Mouse (Mus musculus): ENCODE results near the gene Rtn4rl2.

DNA sequence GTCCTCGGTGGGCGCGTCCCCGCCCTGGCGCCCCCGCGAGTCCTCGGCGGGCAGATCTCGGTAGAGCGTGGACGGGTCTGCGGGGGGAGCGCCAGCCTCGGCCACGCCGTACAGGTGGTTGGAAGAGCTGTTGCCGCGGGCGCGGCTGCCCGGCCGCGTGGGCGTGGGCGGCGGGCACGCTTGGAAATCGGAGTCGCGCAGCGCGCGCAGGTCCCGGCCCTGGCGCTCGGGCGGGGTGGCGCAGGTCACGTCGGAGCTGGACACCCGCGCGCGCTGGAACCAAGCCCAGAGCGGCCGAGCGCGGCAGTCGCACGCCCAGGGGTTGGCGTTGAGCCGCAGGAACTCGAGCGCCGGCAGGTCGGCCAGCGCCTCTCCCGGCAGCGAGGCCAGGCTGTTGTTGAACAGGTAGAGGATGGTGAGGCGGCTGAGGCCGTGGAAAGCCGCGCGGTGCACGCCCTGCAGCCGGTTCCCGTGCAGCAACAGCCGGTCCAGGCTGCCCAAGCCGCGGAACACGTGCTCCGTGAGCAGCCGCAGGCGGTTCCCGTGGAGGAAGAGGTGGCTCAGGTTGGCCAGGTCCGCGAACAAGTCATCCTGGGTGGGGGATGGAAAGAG lies 14.3 kb downstream of the Rtn4rl2 start:
- no peak for TF ChIP-seq CTCF (IDR thresholded peaks at IDR 0.05; ENCODE audit: control insufficient read depth, insufficient read depth, insufficient replicate concordance, low read depth, low read length)
- peak; percentile 37; the same call in 1 of the 2 replicates for TF ChIP-seq POLR2A (IDR thresholded peaks at IDR 0.05; ENCODE audit: control insufficient read depth, low read depth, low read length)
